Mouse (Mus musculus): Measurements from ENCODE around the gene F5. TPM values are rescaled to one million over a fixed set of nuclear protein-coding genes. Genes with fewer than 3 reads are reported as not detected.

F5 gene
- 0.46 TPM for total RNA-seq (2023)

DNA sequence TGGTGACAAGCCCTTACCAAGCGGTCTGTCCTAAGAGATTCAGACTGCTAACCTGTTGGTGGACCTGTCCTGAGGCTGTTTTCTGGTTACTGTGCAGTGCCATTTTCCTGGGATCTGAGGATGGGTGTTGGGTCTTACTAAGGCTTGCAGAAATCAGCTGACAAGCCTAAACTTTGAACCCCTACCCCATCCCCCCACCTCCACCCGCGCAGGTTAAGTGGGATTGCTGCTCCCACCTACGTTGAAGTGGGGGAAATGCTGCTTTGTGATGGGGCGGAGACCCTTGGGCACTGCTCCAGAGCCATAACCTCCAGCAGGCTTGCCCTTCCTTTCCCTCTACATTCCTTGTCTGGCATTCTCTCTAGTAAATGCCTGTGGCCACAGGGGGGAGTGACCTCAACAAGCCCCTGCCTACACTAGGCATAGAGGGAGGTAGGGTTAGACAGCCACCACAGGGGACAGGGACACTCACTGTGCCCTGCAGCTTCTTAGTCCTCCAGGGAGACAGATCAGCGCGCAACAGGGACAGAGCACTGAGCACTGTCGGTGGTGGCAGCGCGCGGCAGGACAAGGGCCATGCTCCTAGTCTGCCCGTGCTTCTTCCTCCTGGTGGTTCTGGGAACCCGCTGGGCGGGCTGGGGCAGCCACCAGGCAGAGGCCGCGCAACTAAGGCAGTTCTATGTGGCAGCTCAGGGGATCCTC, at the start of gene F5:
TSS of gene F5 (plus strand) at position 452 of the 702 bp plus-strand sequence.

DNA sequence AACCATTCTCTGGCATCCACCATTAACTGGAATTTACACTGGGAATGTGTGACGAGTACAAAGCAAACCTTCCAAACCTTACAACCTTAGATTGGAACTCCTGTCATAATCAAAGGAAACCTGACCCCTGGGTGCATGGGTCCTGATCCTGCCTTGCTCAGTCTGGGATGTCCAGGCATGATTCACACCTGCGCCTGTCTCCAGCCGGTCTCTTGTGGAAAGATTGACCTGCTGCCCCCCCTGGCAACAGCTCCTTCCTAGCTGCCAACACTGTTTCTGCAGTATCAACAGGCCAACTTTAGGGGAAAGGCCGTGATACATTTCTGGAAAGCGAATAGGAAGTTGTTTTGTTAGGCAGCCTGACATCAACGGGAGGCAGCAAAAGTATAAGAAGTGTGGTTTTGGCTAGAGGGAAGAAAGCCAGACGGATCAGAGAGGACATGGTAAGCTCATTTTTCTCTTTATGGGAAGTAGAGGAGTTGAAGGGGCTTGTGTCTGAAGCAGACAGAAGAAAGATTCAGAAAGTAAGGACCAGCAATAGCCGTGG, 36.6 kb upstream of the F5 start, which contains the start of gene Selp:
TSS of gene Selp (plus strand) at position 318 of the 547 bp plus-strand sequence.

DNA sequence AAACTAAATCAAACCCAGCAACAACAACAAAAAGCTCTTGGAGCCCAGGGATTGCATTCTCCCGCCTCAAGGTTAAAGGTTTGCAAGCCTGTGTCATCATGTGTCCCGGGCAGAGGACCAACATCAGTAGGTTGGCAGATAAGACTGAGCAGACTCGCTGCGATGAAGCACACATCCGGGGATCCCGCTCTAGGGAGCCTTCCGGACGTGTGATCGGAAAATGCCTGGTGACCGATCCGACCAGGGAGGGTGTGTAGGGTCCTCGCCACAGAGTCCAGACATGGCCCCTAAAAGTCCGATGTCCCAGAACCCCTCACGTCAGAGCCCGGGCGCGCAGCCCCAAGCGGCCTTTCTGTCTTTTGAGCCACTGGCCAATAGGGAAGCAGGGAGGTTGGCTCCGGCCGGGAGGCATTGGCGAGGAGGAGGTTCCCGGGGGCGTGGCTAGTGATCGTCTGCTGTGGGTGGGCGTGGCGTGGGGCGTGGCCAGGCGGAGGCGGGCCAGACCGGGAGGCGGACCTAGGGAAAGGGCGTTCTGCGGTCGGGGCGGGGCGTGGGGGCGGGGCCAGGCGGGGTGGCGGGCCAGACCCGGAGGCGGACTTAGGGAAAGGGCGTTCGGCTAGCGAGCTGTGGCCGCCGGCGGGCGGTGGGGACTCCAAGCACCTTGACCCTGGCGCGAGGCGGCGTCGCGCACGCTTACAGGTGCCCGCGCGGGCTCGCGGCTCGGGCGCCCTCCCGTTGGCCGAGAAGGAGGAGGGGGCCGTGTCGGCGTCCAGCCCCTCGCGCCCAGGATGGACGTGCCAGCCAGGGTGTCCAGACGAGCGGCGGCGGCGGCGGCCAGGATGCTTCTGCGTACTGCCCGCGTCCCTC, 97.1 kb downstream of the F5 start, which contains the start of gene Slc19a2:
TSS of gene Slc19a2 (plus strand) at position 582 of the 867 bp plus-strand sequence.

Other genes with a start within 250 kb of the F5 start
- 39.6 TPM for gene Scyl3, start 222.7 kb upstream of the F5 start, total RNA-seq (2023)
- 2.7 TPM for gene BC055324, start 157.0 kb upstream of the F5 start, total RNA-seq (2023)
- 5.9 TPM for gene Mettl18, start 156.9 kb upstream of the F5 start, total RNA-seq (2023)
- not detected for gene Sele, start 103.6 kb upstream of the F5 start, total RNA-seq (2023)
- 700 TPM for gene Sell, start 89.9 kb upstream of the F5 start, total RNA-seq (2023)
- gene Selp, start 36.6 kb upstream of the F5 start, total RNA-seq (2023): 1.7 TPM
- gene Slc19a2, start 97.2 kb downstream of the F5 start, total RNA-seq (2023): 8.8 TPM
- 4.5 TPM for gene Ccdc181, start 123.7 kb downstream of the F5 start, total RNA-seq (2023)
- 9.4 TPM for gene Nme7, start 152.3 kb downstream of the F5 start, total RNA-seq (2023)
- gene Blzf1, start 155.7 kb downstream of the F5 start, total RNA-seq (2023): 21.3 TPM

All from CD8-positive naive resting alpha-beta T cell, adult 57 days (primary cell).